Mouse (Mus musculus) brain, embryonic 14.5 days (tissue): Measurements from ENCODE around the gene Edn2. TPM values are rescaled to one million over a fixed set of nuclear protein-coding genes. Genes with fewer than 3 reads are reported as not detected.

Experiments used
- DNase-seq: peaks from one replicate; pipeline ENCODE4 v3.0.0-alpha.2; 2011; ENCODE audit warnings: low read depth
- CTCF ChIP-seq: fragments of 200-500 bp; IDR thresholded peaks from 2 replicates; pipeline ENCODE4 v1.5.1; 2012; ENCODE audit warnings: inconsistent platforms, mild to moderate bottlenecking, moderate library complexity, borderline replicate concordance; ENCODE audit not compliant: insufficient read depth, insufficient read length; ENCODE audit errors: extremely low read depth
- POLR2A ChIP-seq: fragments of 200-500 bp; IDR thresholded peaks from 2 replicates; pipeline ENCODE4 v1.6.1; 2012; ENCODE audit warnings: mild to moderate bottlenecking, inconsistent platforms, borderline replicate concordance; ENCODE audit not compliant: poor library complexity, insufficient read depth, insufficient read length, severe bottlenecking; ENCODE audit errors: extremely low read depth
- polyA plus RNA-seq: library from polyadenylated mRNA; depleted of rRNA; stranded (reverse); fragments of >200 nt; gene quantifications from 2 replicates; pipeline ENCODE4 v1.2.3, GENCODE M21; 2012

Gene Edn2
- polyA plus RNA-seq, 1 experiment, result not detected

- TF ChIP-seq POLR2A (no peak), CTCF (no peak)
- no peak for DNase-seq
Measured at GRCm38 (mm10) chr4:120167778-120168177, 6.8 kb downstream of the Edn2 start.

- DNase-seq, result no peak
- TF ChIP-seq POLR2A (no peak), CTCF (no peak)
Measured at GRCm38 (mm10) chr4:120168346-120168745, 7.3 kb downstream of the Edn2 start.

- TF ChIP-seq POLR2A, result no peak
- no peak for DNase-seq
Measured at GRCm38 (mm10) chr4:120170387-120170936, 9.5 kb downstream of the Edn2 start.

GRCm38 (mm10) chr4:120172050-120172684, 11.2 kb downstream of the Edn2 start:
- DNase-seq, result peak; percentile 97
- TF ChIP-seq POLR2A (no peak), CTCF (no peak)

GRCm38 (mm10) chr4:120179123-120179522, 18.1 kb downstream of the Edn2 start:
- TF ChIP-seq CTCF, result no peak
- TF ChIP-seq POLR2A, result no peak
- no peak for DNase-seq

GRCm38 (mm10) chr4:120180535-120180934, 19.5 kb downstream of the Edn2 start:
- no peak for DNase-seq
- TF ChIP-seq POLR2A (no peak), CTCF (no peak)

- DNase-seq, result peak; percentile 71
- TF ChIP-seq POLR2A, result no peak
- TF ChIP-seq CTCF, result no peak
Measured at GRCm38 (mm10) chr4:120184374-120184991, 23.5 kb downstream of the Edn2 start.

GRCm38 (mm10) chr4:120186441-120186840, 25.4 kb downstream of the Edn2 start:
- no peak for DNase-seq
- TF ChIP-seq POLR2A (no peak), CTCF (no peak)

GRCm38 (mm10) chr4:120186934-120187333, 25.9 kb downstream of the Edn2 start:
- no peak for TF ChIP-seq POLR2A
- peak; percentile 57 for TF ChIP-seq CTCF
- DNase-seq, result no peak

- no peak for TF ChIP-seq POLR2A
- no peak for TF ChIP-seq CTCF
- no peak for DNase-seq
Measured at GRCm38 (mm10) chr4:120188204-120188603, 27.2 kb downstream of the Edn2 start.

GRCm38 (mm10) chr4:120188651-120189161, 27.7 kb downstream of the Edn2 start:
- DNase-seq, result peak; percentile 96
- no peak for TF ChIP-seq CTCF

- DNase-seq, result peak; percentile 96
- TF ChIP-seq POLR2A (no peak), CTCF (no peak)
Measured at GRCm38 (mm10) chr4:120189941-120190340, 28.9 kb downstream of the Edn2 start.

- TF ChIP-seq CTCF (no peak), POLR2A (no peak)
- DNase-seq, result no peak
Measured at GRCm38 (mm10) chr4:120191987-120192386, 31.0 kb downstream of the Edn2 start.
